Mouse (Mus musculus) cortical plate, adult 2 months (tissue): ENCODE measurements around the gene Dnajc6. TPM values are rescaled to one million over a fixed set of nuclear protein-coding genes. Genes with fewer than 3 reads are reported as not detected.
A peak's percentile ranks its signal among the peaks of the same experiment; 100 is the strongest.

Experiments
- H3K27ac ChIP-seq: fragments of 200-500 bp; 2 replicates; pipeline ENCODE4 v1.5.1; 2012; ENCODE audit warnings: low read length, control low read depth, inconsistent platforms; ENCODE audit not compliant: insufficient read depth
- H3K4me1 ChIP-seq: fragments of 200-500 bp; 2 replicates; pipeline ENCODE4 v1.6.1; 2011; ENCODE audit warnings: low read length; ENCODE audit not compliant: control insufficient read depth, insufficient read depth
- H3K4me3 ChIP-seq: fragments of 200-500 bp; 2 replicates; pipeline ENCODE4 v1.5.1; 2011; ENCODE audit warnings: mild to moderate bottlenecking, low read length, control low read depth; ENCODE audit not compliant: insufficient read depth
- CTCF ChIP-seq: fragments of 200-500 bp; IDR thresholded peaks from 2 replicates; pipeline ENCODE4 v1.5.1; 2011; ENCODE audit warnings: mild to moderate bottlenecking, control low read depth, low read length; ENCODE audit not compliant: insufficient read depth; ENCODE audit errors: extremely low read depth
- POLR2A ChIP-seq: fragments of 200-500 bp; IDR thresholded peaks from 2 replicates; pipeline ENCODE4 v1.6.1; 2011; ENCODE audit warnings: mild to moderate bottlenecking, low read length, control low read depth; ENCODE audit not compliant: insufficient read depth; ENCODE audit errors: extremely low read depth
- polyA plus RNA-seq: library from polyadenylated mRNA; depleted of rRNA; stranded (reverse); fragments of >200 nt; gene quantifications from 2 replicates; pipeline ENCODE4 v1.2.3, GENCODE M21; 2012

The Dnajc6 gene
- polyA plus RNA-seq, 1 experiment = 144 TPM

- H3K4me3 ChIP-seq = no peak overlapping the region
- H3K27ac ChIP-seq = no peak overlapping the region
- TF ChIP-seq CTCF = no peak
- no peak for TF ChIP-seq POLR2A
- peaks cover 3% of the 10 kb centered on the region for H3K4me1 ChIP-seq
These were observed 159.0 kb downstream of the Dnajc6 start for GRCm38 (mm10) chr4:101655415-101655790.

- peaks cover 3% of the 10 kb centered on the region for H3K4me1 ChIP-seq
- no peak for TF ChIP-seq CTCF
- TF ChIP-seq POLR2A = no peak
These were observed 159.6 kb downstream of the Dnajc6 start for GRCm38 (mm10) chr4:101656056-101656455.

GRCm38 (mm10) chr4:101656956-101657570 lies 160.6 kb downstream of the Dnajc6 start:
- Histone ChIP-seq H3K4me3 (no peak overlapping the region), H3K4me1 (peaks cover 3% of the 10 kb centered on the region), H3K27ac (no peak overlapping the region)
- TF ChIP-seq CTCF = no peak
- no peak for TF ChIP-seq POLR2A

More at GRCm38 (mm10) chr4:101656056-101656455, 159.6 kb downstream of the Dnajc6 start:
- Histone ChIP-seq H3K4me3 (no peak overlapping the region), H3K27ac (no peak overlapping the region)

DNA sequence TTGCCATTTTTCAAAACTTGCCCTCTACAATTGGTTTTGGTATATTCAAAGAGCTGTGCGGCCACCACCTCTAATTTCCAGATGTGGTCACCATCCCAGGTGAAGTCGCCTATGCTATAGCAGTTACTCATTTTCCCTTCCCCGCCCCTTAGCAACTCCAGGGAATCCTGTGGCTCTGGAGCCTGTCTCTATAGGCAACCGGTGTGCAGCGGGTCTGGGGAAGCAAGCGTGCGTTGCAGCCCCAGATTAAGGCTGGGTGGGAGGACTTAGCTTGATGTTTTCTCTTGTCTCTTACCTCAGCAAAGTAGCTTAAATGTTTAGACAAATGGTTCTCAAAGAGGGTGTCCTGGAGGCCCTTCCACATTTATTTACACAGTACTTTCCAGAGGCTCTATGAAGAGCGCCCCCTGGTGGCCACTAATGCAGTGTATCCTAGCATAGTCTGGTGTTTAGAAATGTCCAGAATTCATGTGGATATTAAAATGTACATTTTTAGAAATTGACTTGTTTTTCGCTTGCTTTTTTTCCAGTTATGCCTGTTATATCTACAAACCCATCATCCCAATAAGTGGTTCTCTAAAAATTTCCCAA lies 167.8 kb downstream of the Dnajc6 start:
- peak; percentile 36 for TF ChIP-seq CTCF
- no peak for TF ChIP-seq POLR2A
- H3K27ac ChIP-seq = no peak overlapping the region
- no peaks in the 10 kb centered on the region for H3K4me1 ChIP-seq
- no peak overlapping the region for H3K4me3 ChIP-seq

DNA sequence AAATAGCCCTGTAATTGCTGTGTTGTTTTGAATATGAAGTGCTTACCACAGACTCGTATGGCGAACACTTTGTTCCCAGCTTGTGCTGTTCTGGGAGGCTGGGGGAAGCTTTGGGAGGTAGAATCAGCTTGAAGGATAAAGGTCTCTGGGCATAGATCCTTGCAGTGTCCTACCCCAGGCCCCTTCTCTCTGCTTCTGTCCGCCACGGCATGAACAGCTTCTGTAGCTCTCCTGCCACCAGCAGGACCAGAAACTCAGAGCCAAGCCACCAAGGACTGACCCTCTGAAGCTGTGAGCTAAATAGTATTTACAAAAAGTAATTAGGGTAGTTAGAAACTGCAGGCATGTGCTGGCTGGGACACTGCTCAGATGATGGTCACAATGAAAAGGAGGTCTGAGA lies 168.3 kb downstream of the Dnajc6 start:
- Histone ChIP-seq H3K27ac (no peak overlapping the region), H3K4me3 (no peak overlapping the region), H3K4me1 (no peaks in the 10 kb centered on the region)
- TF ChIP-seq POLR2A (no peak), CTCF (no peak)

- Histone ChIP-seq H3K4me3 (no peak overlapping the region), H3K4me1 (no peaks in the 10 kb centered on the region), H3K27ac (no peak overlapping the region)
- TF ChIP-seq CTCF = no peak
- TF ChIP-seq POLR2A = no peak
These were observed 172.7 kb downstream of the Dnajc6 start for GRCm38 (mm10) chr4:101669161-101669560.

- H3K4me3 ChIP-seq = no peak overlapping the region
- H3K4me1 ChIP-seq = no peaks in the 10 kb centered on the region
- H3K27ac ChIP-seq = no peak overlapping the region
- TF ChIP-seq POLR2A (no peak), CTCF (no peak)
These were observed 173.4 kb downstream of the Dnajc6 start for GRCm38 (mm10) chr4:101669811-101670210.

- H3K4me1 ChIP-seq = no peaks in the 10 kb centered on the region
- no peak overlapping the region for H3K27ac ChIP-seq
- TF ChIP-seq POLR2A = no peak
- no peak overlapping the region for H3K4me3 ChIP-seq
These were observed 178.3 kb downstream of the Dnajc6 start for GRCm38 (mm10) chr4:101674790-101675189.

GRCm38 (mm10) chr4:101675726-101676125 lies 179.3 kb downstream of the Dnajc6 start:
- Histone ChIP-seq H3K4me3 (no peak overlapping the region), H3K27ac (no peak overlapping the region), H3K4me1 (no peaks in the 10 kb centered on the region)
- TF ChIP-seq POLR2A (no peak), CTCF (no peak)

DNA sequence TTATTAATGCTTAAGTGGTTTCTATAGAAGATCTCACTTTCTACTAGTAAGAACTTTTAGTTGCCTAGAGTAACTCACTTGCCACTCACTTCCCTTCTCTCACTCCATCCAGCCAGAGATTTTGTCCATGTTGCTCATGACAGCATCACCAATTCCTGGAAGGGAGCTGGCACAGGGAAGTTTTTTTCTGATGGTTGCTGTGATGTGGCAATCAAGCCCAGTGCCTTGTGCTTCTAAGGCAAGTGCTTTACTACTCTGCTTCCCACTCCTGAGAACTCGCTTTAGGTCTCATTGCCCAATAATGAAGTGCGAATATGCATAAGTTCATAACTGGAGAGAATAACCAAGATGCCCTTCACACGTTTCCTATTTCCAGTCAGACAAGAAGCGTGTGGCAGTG lies 186.2 kb downstream of the Dnajc6 start:
- H3K4me3 ChIP-seq = no peak overlapping the region
- TF ChIP-seq CTCF (no peak), POLR2A (no peak)

GRCm38 (mm10) chr4:101683086-101683485 lies 186.6 kb downstream of the Dnajc6 start:
- no peak overlapping the region for H3K27ac ChIP-seq
- no peak overlapping the region for H3K4me3 ChIP-seq
- no peaks in the 10 kb centered on the region for H3K4me1 ChIP-seq
- no peak for TF ChIP-seq POLR2A
- no peak for TF ChIP-seq CTCF

More for the DNA sequence above, 186.2 kb downstream of the Dnajc6 start:
- Histone ChIP-seq H3K27ac (no peak overlapping the region), H3K4me1 (no peaks in the 10 kb centered on the region)
